Mouse (Mus musculus) pancreas, adult 10 weeks (tissue): ENCODE data around the gene Icam2. TPM values are rescaled to one million over a fixed set of nuclear protein-coding genes. Genes with fewer than 3 reads are reported as not detected.

Experiments used
- polyA plus RNA-seq: library from polyadenylated mRNA; stranded (reverse); fragments of 350-450 nt; fragmentation: Illumina TruSeq; extraction: RNeasy Lipid Tissue Mini Kit (QIAGEN cat#74804); gene quantifications from one replicate; pipeline ENCODE4 v1.2.3, GENCODE M21; 2015; ENCODE audit warnings: low read depth, low replicate concordance; ENCODE audit not compliant: insufficient read depth

Icam2 gene
- polyA plus RNA-seq = 16.8 TPM

DNA sequence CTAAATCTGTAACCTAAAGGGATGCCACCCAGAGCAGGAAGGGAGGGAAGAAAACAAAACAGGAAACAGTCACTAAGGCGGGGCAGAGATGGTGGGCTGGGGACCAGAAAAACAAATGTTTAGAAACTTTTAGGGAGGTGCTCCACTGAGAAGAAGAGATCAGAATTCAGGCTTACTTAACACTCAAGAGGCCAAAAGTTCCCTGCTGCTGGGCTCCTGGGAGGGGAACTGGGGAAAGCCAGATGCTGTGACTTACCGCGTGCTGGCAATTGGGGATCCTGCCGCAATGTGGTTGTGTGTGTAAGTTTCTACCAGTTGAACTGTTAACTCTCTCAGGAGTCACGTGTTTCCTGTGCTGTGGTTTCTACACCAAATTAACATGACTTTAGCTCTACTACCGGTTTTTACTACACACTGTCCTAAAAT, at the start of gene Icam2:
Icam2 (minus strand) TSS at position 285 of the 426 bp plus-strand sequence.

GRCm38 (mm10) chr11:106365366-106365765, 22.5 kb downstream of the Icam2 start, which contains the start of gene Prr29:
Gene Prr29 (plus strand): TSS chr11:106365472.

GRCm38 (mm10) chr11:106353188-106353587, 34.7 kb downstream of the Icam2 start, which contains the start of gene Scn4a:
Gene Scn4a (minus strand): TSS chr11:106353288.

Other genes with a start within 250 kb of the Icam2 start
- not detected for gene Gm10840, start 227.2 kb downstream of the Icam2 start, polyA plus RNA-seq
- 3.0 TPM for gene Limd2, start 227.2 kb downstream of the Icam2 start, polyA plus RNA-seq
- 2.8 TPM for gene Strada, start 185.9 kb downstream of the Icam2 start, polyA plus RNA-seq
- 12.5 TPM for gene Ccdc47, start 171.7 kb downstream of the Icam2 start, polyA plus RNA-seq
- gene Ddx42, start 171.1 kb downstream of the Icam2 start, polyA plus RNA-seq = 9.1 TPM
- gene Ftsj3, start 132.0 kb downstream of the Icam2 start, polyA plus RNA-seq = 7.7 TPM
- 24.6 TPM for gene Psmc5, start 131.9 kb downstream of the Icam2 start, polyA plus RNA-seq
- gene Smarcd2, start 115.1 kb downstream of the Icam2 start, polyA plus RNA-seq = 33.7 TPM
- gene Tcam1, start 111.4 kb downstream of the Icam2 start, polyA plus RNA-seq = not detected
- not detected for gene Gh, start 86.2 kb downstream of the Icam2 start, polyA plus RNA-seq
- 1.7 TPM for gene Cd79b, start 73.3 kb downstream of the Icam2 start, polyA plus RNA-seq
- not detected for gene Scn4a, start 34.8 kb downstream of the Icam2 start, polyA plus RNA-seq
- not detected for gene Prr29, start 22.6 kb downstream of the Icam2 start, polyA plus RNA-seq
- 7.2 TPM for gene Ern1, start 99.8 kb upstream of the Icam2 start, polyA plus RNA-seq
- gene Tex2, start 225.3 kb upstream of the Icam2 start, polyA plus RNA-seq = 6.3 TPM